Mouse (Mus musculus) embryonic facial prominence, embryonic 11.5 days (tissue): Measurements from ENCODE around the gene Pom121l2. TPM values are rescaled to one million over a fixed set of nuclear protein-coding genes. Genes with fewer than 3 reads are reported as not detected.

Experiments used
- ATAC-seq: fragments of 200-750 bp; cut with Nextera tagmentation; replicated peaks from 2 replicates; pipeline ENCODE4 v1.8.0; 2017; ENCODE audit warnings: low read depth; ENCODE audit not compliant: insufficient number of reproducible peaks, low FRiP score, low TSS enrichment
- DNase-seq: peaks from one replicate; pipeline ENCODE4 v3.0.0-alpha.2; 2015; ENCODE audit warnings: low spot score
- H3K27ac ChIP-seq: fragments of 300-500 bp; sonication (generic); replicated peaks from 2 replicates; pipeline ENCODE4 v1.5.1; 2014; ENCODE audit warnings: mild to moderate bottlenecking, low read depth, low read length, control low read depth
- H3K27me3 ChIP-seq: fragments of 300-500 bp; sonication (generic); 2 replicates; pipeline ENCODE4 v1.6.1; 2014; ENCODE audit warnings: mild to moderate bottlenecking, low read length, moderate library complexity, mixed read lengths; ENCODE audit not compliant: control insufficient read depth, insufficient read depth
- H3K36me3 ChIP-seq: fragments of 300-500 bp; sonication (generic); replicated peaks from 2 replicates; pipeline ENCODE4 v1.6.1; 2014; ENCODE audit warnings: low read depth, mild to moderate bottlenecking, low read length, moderate library complexity, mixed read lengths; ENCODE audit not compliant: control insufficient read depth, insufficient read depth
- H3K4me1 ChIP-seq: fragments of 300-500 bp; sonication (generic); 2 replicates; pipeline ENCODE4 v1.6.1; 2014; ENCODE audit warnings: low read length, mixed read lengths; ENCODE audit not compliant: control insufficient read depth, insufficient read depth
- H3K4me2 ChIP-seq: fragments of 300-500 bp; sonication (generic); 2 replicates; pipeline ENCODE4 v1.6.1; 2014; ENCODE audit warnings: low read depth, mild to moderate bottlenecking, control low read depth, low read length, moderate library complexity
- H3K4me3 ChIP-seq: fragments of 300-500 bp; sonication (generic); 2 replicates; pipeline ENCODE4 v1.5.1; 2014; ENCODE audit warnings: low read depth, low read length, control low read depth
- H3K9ac ChIP-seq: fragments of 300-500 bp; sonication (generic); replicated peaks from 2 replicates; pipeline ENCODE4 v1.6.1; 2014; ENCODE audit warnings: mild to moderate bottlenecking, control low read depth, low read length
- H3K9me3 ChIP-seq: fragments of 300-500 bp; sonication (generic); replicated peaks from 2 replicates; pipeline ENCODE4 v1.6.1; 2016; ENCODE audit warnings: mild to moderate bottlenecking, low read length, inconsistent platforms, mixed read lengths; ENCODE audit not compliant: control insufficient read depth
- WGBS: fragments of 180-500 bp; shearing (Covaris S2); extraction: QIAGEN DNeasy Blood & Tissue Kit; methylation state at CpG from one replicate; pipeline ENCODE4 v1.1.7; 2014; 5-methylcytosine and 5-hydroxymethylcytosine counted together
- polyA plus RNA-seq: library from polyadenylated mRNA; unstranded; fragments of >200 nt; fragmentation: Nextera tagmentation; extraction: Ambion mirVana; gene quantifications from 2 replicates; pipeline ENCODE4 v1.2.1, GENCODE M21; 2014

The Pom121l2 gene
- polyA plus RNA-seq, 1 experiment from 2014 or later, result not detected

DNA sequence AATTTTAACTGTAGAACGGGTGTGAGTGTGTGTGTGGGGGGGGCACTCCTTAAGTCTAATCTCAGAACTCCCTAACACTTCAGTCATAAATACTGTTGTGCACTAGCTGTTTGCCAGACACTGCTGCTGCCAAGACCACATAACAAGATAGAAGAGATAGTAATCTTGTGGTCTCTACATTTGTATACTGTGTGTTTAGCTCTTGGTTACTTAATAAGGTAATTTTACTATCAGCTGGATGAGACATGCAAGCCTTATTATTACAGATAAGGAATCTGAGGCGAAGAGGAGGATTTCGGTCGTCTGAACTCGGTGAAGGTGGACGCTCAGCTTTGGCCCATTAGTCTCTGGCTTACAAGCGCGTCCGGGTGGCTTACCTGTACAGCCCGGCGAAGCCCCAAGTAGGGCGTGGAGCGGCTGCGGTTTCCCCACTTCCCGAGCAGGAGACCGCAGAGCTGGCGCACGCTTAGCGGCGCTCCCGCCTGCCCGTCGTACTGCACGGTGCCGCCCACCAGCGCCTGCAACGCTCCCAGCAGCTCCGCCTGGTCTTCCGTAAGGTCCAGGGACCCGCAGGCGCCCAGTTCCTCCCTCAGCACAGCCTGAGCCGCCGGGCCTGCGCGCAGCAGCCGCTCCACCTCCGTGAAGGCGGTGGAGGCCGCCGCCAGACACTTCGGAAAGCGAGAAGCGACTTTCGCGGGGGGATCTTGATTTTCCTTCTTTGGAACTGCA is 24.8 kb downstream of the Pom121l2 start:
- peak overlapping the region; percentile 47 for H3K4me3 ChIP-seq
- H3K27me3 ChIP-seq, result peaks cover 78% of the 10 kb centered on the region
- H3K4me1 ChIP-seq, result 0 out of 2 replicates have a peak, but pooled peaks cover 3% of the 10 kb centered on the region
- peak overlapping the region; percentile 44 for H3K9ac ChIP-seq
- ATAC-seq, result peak; percentile 81
- peak overlapping the region; percentile 91 for H3K4me2 ChIP-seq
- under 1% methylated on average over 45 of the region's 45 CpGs for WGBS
- no peaks in the 10 kb centered on the region for H3K36me3 ChIP-seq
- no peak overlapping the region for H3K27ac ChIP-seq
- DNase-seq, result peak; percentile 50
- no peaks in the 10 kb centered on the region for H3K9me3 ChIP-seq

GRCm38 (mm10) chr13:22006334-22007120 is 25.5 kb downstream of the Pom121l2 start:
- no peaks in the 10 kb centered on the region for H3K36me3 ChIP-seq
- WGBS, result 0% methylated on average over 38 of the region's 38 CpGs
- ATAC-seq (peak; percentile 74), DNase-seq (peak; percentile 80)
- H3K9ac ChIP-seq, result no peak overlapping the region
- H3K27ac ChIP-seq, result no peak overlapping the region
- H3K4me3 ChIP-seq, result peak overlapping the region; percentile 47
- H3K4me2 ChIP-seq, result peak overlapping the region; percentile 91
- H3K4me1 ChIP-seq, result 0 out of 2 replicates have a peak, but pooled peaks cover 3% of the 10 kb centered on the region
- H3K27me3 ChIP-seq, result peaks cover 76% of the 10 kb centered on the region
- H3K9me3 ChIP-seq, result no peaks in the 10 kb centered on the region

- Histone ChIP-seq H3K9me3 (no peaks in the 10 kb centered on the region), H3K36me3 (no peaks in the 10 kb centered on the region), H3K27ac (no peak overlapping the region), H3K4me2 (peak overlapping the region; percentile 91), H3K4me1 (0 out of 2 replicates have a peak, but pooled peaks cover 3% of the 10 kb centered on the region), H3K9ac (no peak overlapping the region), H3K27me3 (peaks cover 73% of the 10 kb centered on the region), H3K4me3 (peak overlapping the region; percentile 47)
- 2% methylated on average over 18 of the region's 18 CpGs for WGBS
- no peak for DNase-seq
- 0 out of 2 replicates have a peak, but pooled peaks have one; percentile 17 for ATAC-seq
Measured at GRCm38 (mm10) chr13:22007121-22007510, 26.1 kb downstream of the Pom121l2 start.

DNA sequence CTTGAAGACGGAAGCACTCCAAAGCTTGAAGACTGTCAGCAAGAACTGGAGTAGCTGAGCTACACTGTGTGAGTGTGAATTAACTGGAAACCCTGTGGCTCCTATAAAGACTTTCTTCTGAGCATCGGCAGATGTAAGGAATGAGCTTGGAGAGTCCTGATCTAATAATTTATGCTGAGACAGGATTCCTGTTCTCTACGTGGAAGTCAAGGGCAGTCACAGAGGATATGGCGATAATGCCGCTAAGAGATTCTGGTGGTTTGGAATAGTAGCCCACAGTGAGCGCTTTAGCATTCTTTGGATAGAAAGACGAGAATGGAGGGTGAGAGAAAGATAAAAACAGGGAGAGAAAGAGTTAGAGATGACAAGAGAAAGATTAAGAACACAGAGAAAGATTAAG is 26.9 kb downstream of the Pom121l2 start:
- no peak overlapping the region for H3K4me3 ChIP-seq
- no peaks in the 10 kb centered on the region for H3K9me3 ChIP-seq
- H3K9ac ChIP-seq, result no peak overlapping the region
- ATAC-seq, result no peak
- 54% methylated on average over 7 of the region's 7 CpGs for WGBS
- H3K27me3 ChIP-seq, result peaks cover 68% of the 10 kb centered on the region
- 0 out of 2 replicates have a peak, but pooled peaks cover 3% of the 10 kb centered on the region for H3K4me1 ChIP-seq
- H3K4me2 ChIP-seq, result no peak overlapping the region
- no peak for DNase-seq
- no peaks in the 10 kb centered on the region for H3K36me3 ChIP-seq
- no peak overlapping the region for H3K27ac ChIP-seq

- DNase-seq, result no peak
- no peak overlapping the region for H3K27ac ChIP-seq
Measured at GRCm38 (mm10) chr13:22008707-22009106, 27.7 kb downstream of the Pom121l2 start.

DNA sequence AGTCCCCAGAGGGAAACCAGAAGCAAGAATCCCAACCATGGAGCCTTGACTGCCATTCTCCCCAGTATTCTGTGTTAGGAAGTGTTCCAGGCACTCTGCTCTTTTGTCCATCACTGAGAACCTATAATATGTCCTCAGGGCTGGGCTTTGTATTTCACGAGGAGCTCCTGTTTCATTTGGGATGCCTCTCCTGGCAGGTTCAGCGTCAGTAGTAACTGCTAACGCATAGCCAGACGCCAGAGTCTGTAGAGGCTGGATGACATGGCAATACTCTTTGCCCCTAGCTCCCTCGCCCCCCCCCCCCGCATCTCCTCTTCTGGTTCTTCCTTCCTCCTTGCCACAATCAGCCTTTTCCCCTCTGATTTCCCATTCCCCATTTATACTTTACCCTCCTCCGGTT is 28.6 kb downstream of the Pom121l2 start, which contains the start of gene Prss16:
Gene Prss16, minus strand, starts transcription at position 101 of the 400 bp plus-strand sequence.
- no peaks in the 10 kb centered on the region for H3K9me3 ChIP-seq
- no peak within 1 kb of the TSS for H3K9ac ChIP-seq
- no peak within 1 kb of the TSS for H3K4me3 ChIP-seq
- no peaks in the 10 kb centered on the region for H3K36me3 ChIP-seq
- DNase-seq, result no peak
- 0 out of 2 replicates have a peak, but pooled peaks cover 3% of the 10 kb centered on the region for H3K4me1 ChIP-seq
- H3K27ac ChIP-seq, result no peak within 1 kb of the TSS
- no peak for ATAC-seq
- no peak within 1 kb of the TSS for H3K4me2 ChIP-seq
- 26% methylated on average over 5 of the region's 7 CpGs for WGBS
- peaks cover 62% of the 10 kb centered on the region for H3K27me3 ChIP-seq

More at GRCm38 (mm10) chr13:22008707-22009106, 27.7 kb downstream of the Pom121l2 start:
- ATAC-seq, result no peak
- 73% methylated on average over 3 of the region's 3 CpGs for WGBS
- Histone ChIP-seq H3K27me3 (peaks cover 66% of the 10 kb centered on the region), H3K4me3 (no peak overlapping the region), H3K9ac (no peak overlapping the region), H3K4me2 (no peak overlapping the region), H3K36me3 (no peaks in the 10 kb centered on the region), H3K4me1 (0 out of 2 replicates have a peak, but pooled peaks cover 3% of the 10 kb centered on the region), H3K9me3 (no peaks in the 10 kb centered on the region)

DNA sequence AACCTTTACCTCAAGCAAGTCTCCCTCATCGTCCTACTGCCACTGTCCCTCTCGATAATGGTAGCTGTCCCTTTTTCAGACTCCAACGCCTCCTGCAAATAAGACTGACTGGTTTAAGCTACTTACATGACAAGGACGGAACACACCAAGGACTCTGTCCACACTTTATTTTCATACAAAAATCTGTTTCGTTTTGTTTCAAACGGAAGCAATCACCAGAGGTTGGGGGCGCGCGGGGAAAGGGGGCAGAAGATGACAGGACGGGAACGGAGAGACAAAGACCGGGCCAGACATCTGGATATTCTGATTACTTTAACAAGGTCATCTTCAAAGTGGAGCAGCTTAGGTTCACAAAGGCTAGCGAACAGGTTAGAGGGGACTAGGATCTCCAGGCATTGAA is 32.7 kb downstream of the Pom121l2 start:
- Histone ChIP-seq H3K4me3 (no peak overlapping the region), H3K4me2 (no peak overlapping the region), H3K9ac (no peak overlapping the region)

More for the DNA sequence above, 32.7 kb downstream of the Pom121l2 start:
- no peaks in the 10 kb centered on the region for H3K9me3 ChIP-seq
- WGBS, result 18% methylated on average over 13 of the region's 13 CpGs
- peaks cover 32% of the 10 kb centered on the region for H3K27me3 ChIP-seq
- ATAC-seq (no peak), DNase-seq (no peak)
- H3K27ac ChIP-seq, result no peak overlapping the region
- no peaks in the 10 kb centered on the region for H3K36me3 ChIP-seq
- H3K4me1 ChIP-seq, result no peaks in the 10 kb centered on the region
